ENCODE assay signal across 9 mouse cellular contexts in the genomic region with DNA sequence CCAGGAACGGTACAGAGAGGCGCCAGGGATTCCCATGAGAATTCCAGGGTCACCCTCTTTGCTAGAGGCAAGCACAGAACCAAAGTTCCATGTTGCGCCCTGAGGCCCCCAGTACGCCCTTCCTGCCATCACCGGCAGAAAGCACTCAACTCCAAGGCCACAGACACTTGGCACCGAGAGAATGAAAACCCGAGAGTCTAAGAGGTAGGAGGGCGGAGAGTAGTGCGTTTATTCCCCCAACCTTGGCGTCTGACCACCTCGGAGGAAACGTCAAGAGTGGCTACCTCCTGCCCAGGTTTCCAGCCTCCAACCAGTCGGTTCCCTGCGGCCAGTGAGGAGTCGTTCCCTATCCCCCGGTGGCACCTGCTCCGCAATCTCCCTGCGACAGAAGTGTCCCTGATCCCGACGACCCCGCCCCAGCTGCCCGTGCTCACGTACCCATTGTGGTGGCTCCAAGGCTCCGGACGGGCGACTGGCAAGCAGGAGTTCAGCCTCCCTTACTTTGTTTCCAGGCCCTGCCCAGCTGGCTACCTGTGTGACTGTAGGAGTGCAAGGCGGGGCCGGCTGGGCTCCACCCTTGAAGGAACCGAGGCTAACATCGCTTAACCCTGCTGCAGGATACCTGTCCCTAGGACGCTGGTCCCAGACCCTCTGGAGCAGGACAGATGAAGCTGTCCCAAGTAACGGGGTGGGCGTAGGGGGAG. TPM values are rescaled to one million over a fixed set of nuclear protein-coding genes. Genes with fewer than 3 reads are reported as not detected.
DNase-seq lines count a peak whose midpoint lies in the region; ATAC-seq and TF ChIP-seq lines count a peak whose summit lies in the region.
"Had no signal": no experiment of that assay in that cellular context is flagged by ENCODE, and none has a peak within 500 bp of the region (broad histone marks: within the 10 kb centered on the region; RNA-seq: fewer than 3 reads in every experiment).

A gene (minus strand): TSS at position 472 of the 704 bp plus-strand sequence.

- no peak for TF ChIP-seq CTCF in lung, embryonic 14.5 days (IDR thresholded peaks at IDR 0.05; ENCODE audit: low read depth)
- TF ChIP-seq CTCF in small intestine, adult 2 months (IDR thresholded peaks at IDR 0.05; ENCODE audit: extremely low read depth, insufficient read length, insufficient replicate concordance, low read depth, low read length), result no peak
- TF ChIP-seq CTCF in cerebellum, adult 2 months (IDR thresholded peaks at IDR 0.05; ENCODE audit: borderline replicate concordance, insufficient read depth, low read depth, low read length), result no peak

- ATAC-seq in kidney, embryonic 15.5 days (replicated peaks; ENCODE audit: low FRiP score), result peak; percentile 54
- no peak for ATAC-seq in hindbrain, embryonic 14.5 days (ENCODE audit: low FRiP score)
- ATAC-seq in lung, embryonic 14.5 days (ENCODE audit: insufficient read depth), result no peak
- ATAC-seq in activated CD4-positive, CD25-positive, alpha-beta regulatory T cell, adult 4 months, result no peak

- TF ChIP-seq POLR2A in small intestine, adult 2 months (IDR thresholded peaks at IDR 0.05; ENCODE audit: low read depth, low read length), result peak; percentile 96
- no peak for TF ChIP-seq POLR2A in cerebellum, adult 2 months (IDR thresholded peaks at IDR 0.05; ENCODE audit: borderline replicate concordance, insufficient read depth, low read length)

- 9% methylated on average over 33 of the region's 33 CpGs for WGBS in kidney, embryonic 15.5 days
- WGBS in hindbrain, embryonic 14.5 days, result 14% methylated on average over 33 of the region's 33 CpGs
- 11% methylated on average over 33 of the region's 33 CpGs for WGBS in lung, embryonic 14.5 days
- WGBS in small intestine, adult 2 months, result 15% methylated on average over 33 of the region's 33 CpGs
- WGBS in cerebellum, adult 2 months, result 13% methylated on average over 33 of the region's 33 CpGs

- peaks cover 32% of the 10 kb centered on the region for H3K27me3 ChIP-seq in kidney, embryonic 15.5 days
- H3K27me3 ChIP-seq in hindbrain, embryonic 14.5 days (ENCODE audit: control insufficient read depth, insufficient read depth, low read length), result peaks cover 25% of the 10 kb centered on the region
- peaks cover 41% of the 10 kb centered on the region for H3K27me3 ChIP-seq in lung, embryonic 14.5 days (ENCODE audit: insufficient read depth, low read length)
- H3K27me3 ChIP-seq in small intestine, adult 2 months (ENCODE audit: control insufficient read depth, insufficient read depth, low read length), result 0 out of 2 replicates have a peak, but pooled peaks cover 4% of the 10 kb centered on the region
- H3K27me3 ChIP-seq in cerebellum, adult 2 months (ENCODE audit: control insufficient read depth, insufficient read depth, low read length), result no peaks in the 10 kb centered on the region; the same call in 1 of the 2 replicates

- no peak within 1 kb of the TSS for H3K9ac ChIP-seq in kidney, embryonic 15.5 days
- no peak within 1 kb of the TSS for H3K9ac ChIP-seq in hindbrain, embryonic 14.5 days
- peak within 1 kb of the TSS; percentile 9; the same call in 1 of the 2 replicates for H3K9ac ChIP-seq in lung, embryonic 14.5 days

- no peak for DNase-seq in kidney, adult 11 months
- no peak for DNase-seq in hindbrain, embryonic 14.5 days (ENCODE audit: low spot score)
- DNase-seq in lung, embryonic 14.5 days, result no peak
- DNase-seq in cerebellum, adult 2 months, result no peak
- no peak for DNase-seq in spleen, adult 18-20 months

- H3K4me1 ChIP-seq in kidney, embryonic 15.5 days, result peaks cover 20% of the 10 kb centered on the region
- no peaks in the 10 kb centered on the region; the same call in 1 of the 2 replicates for H3K4me1 ChIP-seq in hindbrain, embryonic 14.5 days (replicated peaks; ENCODE audit: control insufficient read depth, insufficient read depth, low read length)
- no peaks in the 10 kb centered on the region for H3K4me1 ChIP-seq in lung, embryonic 14.5 days (ENCODE audit: insufficient read depth)
- H3K4me1 ChIP-seq in small intestine, adult 2 months (ENCODE audit: control insufficient read depth, insufficient read depth, insufficient read length, low read length), result peaks cover 12% of the 10 kb centered on the region
- H3K4me1 ChIP-seq in cerebellum, adult 2 months (ENCODE audit: control insufficient read depth, insufficient read depth, low read length), result no peaks in the 10 kb centered on the region

- H3K27ac ChIP-seq in kidney, embryonic 15.5 days, result no peak within 1 kb of the TSS
- H3K27ac ChIP-seq in hindbrain, embryonic 14.5 days, result no peak within 1 kb of the TSS
- H3K27ac ChIP-seq in lung, embryonic 14.5 days (ENCODE audit: low read depth), result no peak within 1 kb of the TSS
- H3K27ac ChIP-seq in small intestine, adult 2 months (ENCODE audit: insufficient read depth, low read depth, low read length), result peak within 1 kb of the TSS; percentile 76
- no peak within 1 kb of the TSS for H3K27ac ChIP-seq in cerebellum, adult 2 months (ENCODE audit: insufficient read depth, low read length)

- peak within 1 kb of the TSS; percentile 62 for H3K4me2 ChIP-seq in kidney, embryonic 15.5 days
- H3K4me2 ChIP-seq in hindbrain, embryonic 14.5 days (replicated peaks), result peak within 1 kb of the TSS; percentile 27; the same call in 1 of the 2 replicates
- peak within 1 kb of the TSS; percentile 53 for H3K4me2 ChIP-seq in lung, embryonic 14.5 days

- peak within 1 kb of the TSS; percentile 31 for H3K4me3 ChIP-seq in kidney, embryonic 15.5 days (replicated peaks)
- H3K4me3 ChIP-seq in hindbrain, embryonic 14.5 days (replicated peaks; ENCODE audit: low read length), result no peak within 1 kb of the TSS
- peak within 1 kb of the TSS; percentile 18 for H3K4me3 ChIP-seq in lung, embryonic 14.5 days (ENCODE audit: low read depth, low read length)
- peak within 1 kb of the TSS; percentile 69 for H3K4me3 ChIP-seq in small intestine, adult 2 months (ENCODE audit: low read depth, low read length)
- H3K4me3 ChIP-seq in cerebellum, adult 2 months (replicated peaks; ENCODE audit: insufficient read depth, low read depth, low read length), result no peak within 1 kb of the TSS

- H3K9me3 ChIP-seq in kidney, embryonic 15.5 days (replicated peaks), result no peaks in the 10 kb centered on the region
- no peaks in the 10 kb centered on the region for H3K9me3 ChIP-seq in hindbrain, embryonic 14.5 days (ENCODE audit: control insufficient read depth, low read length)
- H3K9me3 ChIP-seq in lung, embryonic 14.5 days (ENCODE audit: low read depth, low read length), result no peaks in the 10 kb centered on the region

- no peaks in the 10 kb centered on the region for H3K36me3 ChIP-seq in kidney, embryonic 15.5 days
- no peaks in the 10 kb centered on the region for H3K36me3 ChIP-seq in hindbrain, embryonic 14.5 days (replicated peaks; ENCODE audit: control insufficient read depth, insufficient read depth)
- H3K36me3 ChIP-seq in lung, embryonic 14.5 days (ENCODE audit: insufficient read depth), result no peaks in the 10 kb centered on the region
- H3K36me3 ChIP-seq in small intestine, adult 2 months (ENCODE audit: control insufficient read depth, insufficient read depth, low read length), result peaks cover 21% of the 10 kb centered on the region

RNA-seq across cellular contexts. Expression of the gene that starts here (rescaled TPM):
- polyA plus RNA-seq in kidney, embryonic 15.5 days (2015; fragmentation: Nextera tagmentation; extraction: Ambion mirVana), result 0.35 and 0.48 TPM in 2 replicates
- polyA plus RNA-seq in hindbrain, embryonic 14.5 days (2014; fragmentation: Nextera tagmentation; extraction: Ambion mirVana), result not detected in 2 replicates
- polyA plus RNA-seq in lung, embryonic 14.5 days (2014; fragmentation: Nextera tagmentation; extraction: Ambion mirVana), result 0.13 and 0.14 TPM in 2 replicates
- 31.3 and 304 TPM in 2 replicates for polyA plus RNA-seq in small intestine, adult 2 months (2012; rRNA removed)
- polyA plus RNA-seq in cerebellum, adult 2 months (2012; rRNA removed), result 0.03 TPM in 1 of 2 replicates, not detected in the other
- under 1 TPM in 1 of 2 experiments, not detected in 1; 0.34 TPM for polyA plus RNA-seq in activated CD4-positive, CD25-positive, alpha-beta regulatory T cell, adult 4 months (2017; shearing (Covaris generic))
- polyA plus RNA-seq: spleen, adult 2 months had no signal

Comparison
In these comparisons a context has a peak if more than half of its experiments do, and no peak if none do; other contexts are left out.
1. RNA of the gene that starts here (polyA plus RNA-seq): 31.3 to 304 TPM in small intestine, adult 2 months; 0.35 to 0.48 TPM in kidney, embryonic 15.5 days, 0.34 TPM in activated CD4-positive, CD25-positive, alpha-beta regulatory T cell, adult 4 months, 0.13 to 0.14 TPM in lung, embryonic 14.5 days, 0.03 TPM in cerebellum, adult 2 months and not detected in hindbrain, embryonic 14.5 days; every median in the first group is over 10 times any median in the second.
2. Peak in ATAC-seq, H3K4me3 ChIP-seq and H3K4me2 ChIP-seq in kidney, embryonic 15.5 days; RNA of the gene not detected or under 1 TPM.
3. H3K4me3 ChIP-seq: peak in lung, embryonic 14.5 days (single experiment) and small intestine, adult 2 months (single experiment); none in hindbrain, embryonic 14.5 days (single experiment) and cerebellum, adult 2 months (single experiment).
4. Peak in every context shown above with its lines, with median percentiles within 50 percentile points of each other: H3K4me2 ChIP-seq.